Mouse (Mus musculus): ENCODE results near the gene Rrbp1. TPM values are rescaled to one million over a fixed set of nuclear protein-coding genes. Genes with fewer than 3 reads are reported as not detected.

Rrbp1 gene
- 23.4 TPM for polyA plus RNA-seq (2017; shearing (Covaris generic))

GRCm38 (mm10) chr2:144011080-144011551 is at the start of gene Rrbp1:
Rrbp1 (minus strand) TSS chr2:144011263.

GRCm38 (mm10) chr2:144032664-144033063 is 21.6 kb upstream of the Rrbp1 start, which contains the start of gene Banf2:
Banf2 (plus strand) TSS chr2:144033059.

GRCm38 (mm10) chr2:143914760-143915599 is 96.1 kb downstream of the Rrbp1 start, which contains the start of gene Dstn:
Dstn (plus strand) TSS chr2:143915320.

Other genes with a start within 250 kb of the Rrbp1 start
- not detected for gene Bfsp1, start 148.1 kb downstream of the Rrbp1 start, polyA plus RNA-seq (2017; shearing (Covaris generic))
- gene Dstn, start 95.9 kb downstream of the Rrbp1 start, polyA plus RNA-seq (2017; shearing (Covaris generic)): 25.4 TPM
- not detected for gene Banf2, start 21.8 kb upstream of the Rrbp1 start, polyA plus RNA-seq (2017; shearing (Covaris generic))